Mouse (Mus musculus): ENCODE measurements around the gene Dhrs1.

The Dhrs1 gene

DNA sequence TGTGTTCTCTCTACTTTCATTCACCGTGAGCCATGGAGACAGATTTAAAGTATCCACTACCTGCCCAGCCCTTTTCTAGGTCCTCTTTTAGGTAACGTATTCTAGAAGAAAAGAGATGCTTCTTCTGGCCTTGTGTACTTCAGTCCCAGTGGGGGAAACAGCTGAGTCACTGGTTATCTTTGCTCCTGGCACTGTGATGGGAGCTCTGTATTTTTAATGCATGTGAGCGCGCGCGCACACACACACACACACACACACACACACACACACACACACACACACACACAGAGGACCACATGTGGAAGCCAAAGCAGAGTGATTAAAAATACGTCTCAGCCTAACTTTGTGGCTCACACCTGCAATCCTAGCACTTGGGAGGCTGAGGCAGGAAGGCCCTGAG, 22.1 kb downstream of the Dhrs1 start:
- intact Hi-C loops (cut with DNase I): no loop called here

DNA sequence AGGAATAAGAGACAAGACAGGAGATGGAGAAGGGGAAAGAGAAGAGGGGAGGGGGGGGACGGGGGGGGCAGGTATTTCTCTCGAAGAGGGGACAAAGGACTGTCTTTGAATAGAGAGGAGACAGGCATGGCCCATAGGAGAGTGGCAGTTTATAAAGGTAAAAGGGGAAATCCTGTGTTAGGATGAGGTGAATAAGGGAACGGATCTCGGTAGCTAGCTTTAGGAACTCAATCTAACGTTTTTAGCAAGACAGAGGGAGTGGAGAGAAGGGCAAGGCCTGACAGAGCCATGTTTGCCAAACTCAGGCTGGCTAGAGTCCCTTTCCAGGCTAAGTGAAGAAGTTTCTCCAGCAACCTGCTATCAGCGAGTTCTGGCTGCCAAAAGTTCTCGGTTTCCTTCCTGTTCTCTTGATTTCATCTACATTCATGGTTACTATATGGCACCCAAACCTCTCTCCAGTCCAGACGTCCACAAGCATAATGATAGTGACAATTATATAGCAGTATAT, 23.0 kb downstream of the Dhrs1 start:
- intact Hi-C loops (cut with DNase I): no loop called here

DNA sequence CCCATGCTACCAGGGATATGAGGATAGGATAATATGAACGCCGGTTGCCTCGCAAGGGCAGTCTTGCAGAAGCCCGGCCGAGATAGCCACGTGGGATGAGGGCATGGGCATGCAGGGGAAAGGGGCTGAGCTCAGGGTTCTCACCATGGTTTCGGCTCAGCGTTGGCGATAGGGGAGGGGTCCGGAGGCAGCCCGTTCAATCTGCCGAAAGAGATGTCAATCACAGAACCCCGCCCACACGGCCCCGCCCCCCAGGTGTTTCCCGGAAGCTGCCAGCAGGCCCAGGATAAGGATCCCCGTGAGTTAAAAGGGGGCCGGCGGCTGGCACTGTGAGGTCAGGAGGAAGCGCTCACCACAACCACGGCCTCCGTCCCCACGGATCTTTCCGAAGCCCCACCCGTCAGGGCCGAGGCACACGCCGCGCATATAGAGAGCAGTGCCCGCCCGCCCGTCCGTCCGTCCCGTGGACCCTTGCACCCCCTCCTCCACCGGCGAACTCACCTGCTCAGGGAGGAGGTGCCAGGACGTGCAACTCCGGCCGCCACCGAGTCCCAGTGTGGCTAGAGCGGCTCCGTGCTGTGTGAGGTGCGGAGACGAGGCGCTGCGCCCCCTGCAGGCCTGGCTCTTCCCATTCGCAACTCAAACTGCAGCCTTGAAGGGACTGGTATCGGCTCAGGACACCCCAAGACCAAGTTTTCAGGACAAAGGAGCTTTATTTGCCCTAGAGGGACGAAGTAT, 23.6 kb downstream of the Dhrs1 start, which contains the start of gene Rabggta:
Gene Rabggta, minus strand, starts transcription at position 564 of the 738 bp plus-strand sequence.
- intact Hi-C loops (cut with DNase I): no loop called here

DNA sequence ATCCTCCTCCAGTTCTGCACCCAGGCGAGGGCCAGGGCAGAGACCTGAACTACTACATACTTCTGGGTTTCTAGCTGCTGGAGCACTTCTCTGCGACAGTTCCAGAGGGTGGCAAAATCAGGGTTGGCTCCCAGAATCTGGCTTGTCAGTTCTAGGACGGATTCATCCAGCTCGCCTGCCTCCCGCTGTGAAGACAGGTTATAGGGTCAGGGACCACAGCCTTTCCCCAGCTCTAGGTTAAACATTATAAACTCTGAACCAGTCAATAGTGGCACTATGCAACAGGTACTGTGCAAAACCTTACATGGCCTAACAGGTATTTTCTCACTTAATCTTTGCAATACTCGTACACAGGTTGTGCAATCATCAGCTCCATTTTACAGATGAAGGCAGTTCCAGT, 24.4 kb downstream of the Dhrs1 start:
- intact Hi-C loops (cut with DNase I): no loop called here

DNA sequence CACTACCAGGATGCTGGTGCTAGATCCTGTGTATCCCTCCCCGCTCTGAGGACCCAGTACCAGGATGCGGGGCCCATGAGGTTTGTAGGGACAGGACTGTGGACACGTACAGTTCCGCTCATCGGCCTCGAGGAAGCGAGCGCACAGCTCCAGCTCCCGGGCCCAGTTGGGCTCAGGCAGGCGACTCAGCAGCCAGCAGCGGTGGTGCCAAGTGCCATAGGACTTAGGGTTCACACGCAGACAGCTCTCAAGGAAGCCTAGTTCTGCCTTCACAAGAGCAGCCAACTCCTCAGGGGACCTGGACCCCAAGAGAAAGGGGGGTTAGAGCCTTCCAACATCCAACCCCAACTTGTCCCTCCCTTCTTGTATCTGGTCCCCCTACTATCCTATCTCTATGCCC, 24.8 kb downstream of the Dhrs1 start:
- intact Hi-C loops (cut with DNase I): no loop called here

DNA sequence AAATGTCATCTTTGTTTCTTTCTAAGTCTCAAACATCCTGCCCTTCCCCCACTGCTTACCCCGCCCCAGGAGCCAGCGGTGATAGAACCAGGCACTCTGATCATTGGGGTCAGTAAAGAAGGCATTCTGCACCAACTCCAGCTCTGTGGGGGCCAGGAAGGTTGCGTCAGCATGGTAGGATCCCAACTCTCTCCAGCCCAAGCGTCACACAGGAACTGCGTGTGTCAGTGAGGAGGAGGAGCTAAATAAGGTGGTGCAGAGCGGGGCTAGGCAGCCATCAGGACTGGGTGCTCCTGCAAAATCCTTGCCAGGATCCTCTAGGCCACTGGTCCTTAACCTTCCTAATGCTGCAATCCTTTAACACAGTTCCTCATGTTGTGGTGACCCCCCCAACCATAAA, 25.8 kb downstream of the Dhrs1 start:
- intact Hi-C loops (cut with DNase I): no loop called here

DNA sequence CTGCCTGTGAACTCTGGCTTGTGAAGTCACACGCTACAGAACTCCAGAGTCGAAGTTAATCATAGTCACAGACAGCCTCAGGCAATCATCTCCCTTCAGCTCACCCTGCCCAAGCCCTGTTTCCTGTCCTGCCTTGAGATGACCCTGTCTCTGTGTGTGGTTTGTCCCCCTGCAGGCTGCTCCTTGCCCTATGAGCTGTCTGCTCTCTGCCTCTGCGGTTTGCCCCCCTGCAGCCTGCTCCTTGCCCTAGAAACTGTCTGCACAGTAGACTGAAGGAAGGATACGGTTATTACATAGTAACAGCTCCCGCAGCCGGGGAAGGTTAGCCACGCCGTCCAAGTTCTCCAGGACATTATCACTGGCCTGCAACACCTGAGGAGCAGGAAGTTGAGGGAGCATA, 28.6 kb downstream of the Dhrs1 start:
- intact Hi-C loops (cut with DNase I): no loop called here

DNA sequence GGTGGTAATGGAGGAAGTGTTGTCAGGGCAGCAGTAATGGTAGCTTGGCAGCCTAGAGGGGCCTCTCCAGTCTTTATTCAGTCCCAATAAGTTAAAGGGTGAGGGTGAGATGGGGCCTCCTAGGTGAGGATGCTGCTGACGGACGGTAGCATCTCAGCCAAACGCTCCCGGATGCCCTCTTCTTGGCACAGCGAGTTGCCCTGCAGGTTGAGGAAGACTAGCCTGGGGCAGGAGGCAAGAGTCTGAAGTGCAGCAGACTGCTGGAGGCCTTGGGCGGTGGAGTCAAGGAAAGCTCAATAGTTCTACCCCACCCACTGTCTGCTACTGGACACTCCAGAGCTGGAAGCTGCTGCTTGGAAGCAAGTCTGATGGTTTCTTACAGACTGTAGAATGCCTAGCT, 29.2 kb downstream of the Dhrs1 start:
- intact Hi-C loops (cut with DNase I): no loop called here

DNA sequence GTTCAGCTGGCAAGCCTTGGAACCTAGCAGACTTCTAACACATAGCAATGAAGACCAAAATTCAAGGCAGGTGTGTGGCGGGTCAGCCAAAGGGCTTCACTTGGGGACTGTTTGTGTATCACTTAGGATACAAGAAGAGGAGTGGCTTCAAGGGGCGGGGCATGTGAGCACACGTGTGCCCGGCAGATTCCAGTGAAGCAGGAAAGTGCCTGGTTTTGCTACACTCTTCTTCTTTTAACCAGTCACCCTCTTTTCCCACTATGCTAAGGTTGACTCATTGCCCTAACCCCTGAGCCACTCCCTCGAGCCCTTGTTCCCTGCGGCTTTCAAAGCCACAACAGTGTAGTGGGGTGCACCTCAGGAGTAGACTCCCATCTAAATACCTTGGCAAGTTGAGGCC, 30.6 kb downstream of the Dhrs1 start:
- intact Hi-C loops (cut with DNase I): no loop called here

DNA sequence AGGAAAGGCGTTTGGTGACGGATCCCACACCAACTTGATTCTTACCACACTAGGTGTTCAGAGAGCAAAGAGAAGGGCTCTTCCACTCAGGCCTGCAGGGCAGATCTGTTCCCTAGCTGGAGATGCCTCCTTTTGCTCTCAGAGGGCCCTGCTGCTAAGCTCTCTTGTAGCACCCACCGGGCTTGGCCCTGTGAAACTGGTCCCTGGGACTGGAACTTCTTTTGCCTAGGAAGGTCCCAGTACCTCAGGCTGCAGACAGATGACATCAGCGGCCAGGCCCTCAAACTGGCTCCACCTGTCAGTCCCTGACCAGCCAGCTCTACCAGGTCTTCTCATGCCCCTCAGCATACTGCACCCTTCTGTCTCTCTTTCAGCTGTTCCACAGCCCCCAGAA, 31.8 kb downstream of the Dhrs1 start, which contains the start of gene Tgm1:
Gene Tgm1, minus strand, starts transcription at position 198 of the 394 bp plus-strand sequence.
- intact Hi-C loops (cut with DNase I): no loop called here

DNA sequence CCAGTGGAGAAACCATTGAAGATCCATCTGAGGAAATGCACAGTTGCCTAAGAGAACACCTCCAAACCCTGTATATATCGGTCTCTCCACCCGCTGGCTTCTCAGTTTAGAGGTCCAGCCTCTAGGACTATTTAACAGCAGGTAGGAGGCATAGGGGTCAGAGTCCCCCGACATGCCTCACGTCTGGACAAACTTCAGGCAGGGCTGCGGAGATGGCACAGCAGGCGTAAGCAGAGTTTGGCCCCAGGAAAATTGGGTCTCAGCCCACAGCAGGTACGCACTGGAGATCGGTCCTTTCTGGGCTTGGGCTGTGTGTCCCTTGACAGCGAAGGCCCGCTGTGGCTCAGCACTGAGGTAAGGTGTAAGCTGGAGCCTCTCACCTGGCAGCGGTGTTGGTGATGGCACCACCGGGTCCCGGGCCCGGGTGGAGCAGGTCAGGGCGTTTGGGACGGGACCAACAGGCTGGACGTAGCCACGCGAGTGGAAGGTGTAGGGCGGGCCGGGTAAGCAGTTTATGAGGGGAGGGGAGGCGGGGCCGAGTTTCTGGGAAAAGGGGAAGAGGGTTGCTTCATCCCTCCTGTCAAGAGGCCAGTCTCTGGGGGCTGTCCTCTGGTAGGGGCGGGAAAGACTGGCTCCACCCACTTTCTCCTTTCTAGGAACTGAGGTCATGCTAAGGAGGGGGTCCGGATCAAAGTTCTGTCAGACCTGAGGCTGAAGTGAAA, 32.3 kb downstream of the Dhrs1 start:
- intact Hi-C loops (cut with DNase I): no loop called here

DNA sequence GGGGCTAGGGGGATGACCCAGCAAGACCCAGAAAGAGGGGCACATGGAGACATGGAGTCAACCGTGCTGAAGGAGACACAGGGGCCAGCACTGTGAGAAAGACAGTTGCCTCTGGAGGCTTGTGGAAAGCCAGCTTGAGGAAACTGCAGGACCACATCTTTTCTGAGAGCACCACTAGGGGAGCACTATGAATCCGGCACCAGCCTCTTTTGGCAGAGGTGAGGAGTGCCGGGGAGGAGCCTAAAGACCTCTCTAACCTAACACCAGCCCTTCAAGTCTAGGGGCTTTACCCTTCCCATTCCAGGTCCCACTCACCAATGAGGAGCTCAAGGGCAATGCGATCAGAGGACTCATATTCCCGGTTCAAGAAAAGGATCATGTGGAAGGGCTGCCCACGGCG, 33.7 kb downstream of the Dhrs1 start:
- intact Hi-C loops (cut with DNase I): no loop called here

DNA sequence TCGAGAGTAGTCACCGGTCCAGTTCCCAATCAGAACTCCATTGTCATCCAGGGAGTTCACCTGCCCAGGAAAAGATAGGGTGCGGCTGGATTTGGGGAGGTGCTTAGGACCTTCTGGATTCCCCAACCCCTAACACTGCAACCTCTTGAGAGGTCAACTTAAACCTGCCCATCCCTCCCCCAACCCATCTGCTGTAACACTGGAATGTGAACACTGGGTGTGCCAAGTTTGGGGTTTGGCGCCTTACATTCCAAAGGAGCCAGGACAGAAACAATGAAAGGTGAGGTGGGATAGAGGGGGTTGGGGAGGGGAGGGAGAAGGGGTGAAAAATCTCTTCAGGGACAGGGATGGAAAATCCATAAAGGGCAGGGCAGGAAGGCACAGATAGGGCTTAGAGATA, 36.0 kb downstream of the Dhrs1 start:
- intact Hi-C loops (cut with DNase I): no loop called here

DNA sequence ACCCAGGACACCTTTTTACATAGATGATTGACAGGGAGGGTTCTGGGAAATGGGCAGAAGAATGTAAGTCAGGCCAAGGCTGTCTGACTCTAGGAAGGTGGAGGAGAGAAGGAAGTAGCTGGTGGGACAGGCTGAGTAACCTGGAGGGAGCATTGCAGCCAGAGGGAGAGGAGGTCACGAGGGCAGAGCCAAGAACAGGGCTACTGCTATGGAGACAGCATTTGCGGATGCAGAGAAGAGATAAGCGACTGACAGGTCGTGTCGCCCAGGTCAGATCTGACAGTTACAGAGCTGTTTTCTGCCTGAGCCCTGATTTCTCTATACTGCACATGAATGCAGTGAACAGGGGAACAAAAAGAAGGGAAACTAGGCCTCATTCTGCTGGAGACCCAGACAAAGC, 38.1 kb downstream of the Dhrs1 start:
- intact Hi-C loops (cut with DNase I): no loop called here

DNA sequence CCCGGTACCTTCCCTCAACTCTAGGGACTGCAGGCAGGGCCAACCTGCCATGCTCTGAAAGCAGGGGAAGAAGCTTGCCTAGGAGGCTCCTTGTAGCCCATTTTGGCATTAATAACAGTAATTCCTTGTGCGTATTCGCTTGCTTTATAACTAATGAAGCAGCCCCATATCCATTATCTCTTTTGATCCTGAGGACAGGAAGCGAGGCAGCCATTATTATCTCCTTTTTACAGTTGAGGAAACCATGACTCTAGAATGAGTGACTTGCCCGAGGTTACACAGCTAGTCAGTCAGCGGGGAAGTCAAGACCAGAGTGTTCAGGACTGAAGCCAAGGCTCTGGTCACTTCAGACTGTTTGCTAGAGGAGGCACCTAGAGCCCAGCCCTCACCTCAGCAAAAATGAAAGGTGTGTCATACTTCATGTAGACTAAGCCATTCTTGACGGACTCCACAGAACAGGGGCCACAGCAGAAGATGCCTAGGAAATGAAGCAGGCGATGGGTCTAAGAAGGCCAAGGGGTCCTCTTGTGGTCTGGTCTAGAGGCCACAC, 39.4 kb downstream of the Dhrs1 start:
- intact Hi-C loops (cut with DNase I): no loop called here

DNA sequence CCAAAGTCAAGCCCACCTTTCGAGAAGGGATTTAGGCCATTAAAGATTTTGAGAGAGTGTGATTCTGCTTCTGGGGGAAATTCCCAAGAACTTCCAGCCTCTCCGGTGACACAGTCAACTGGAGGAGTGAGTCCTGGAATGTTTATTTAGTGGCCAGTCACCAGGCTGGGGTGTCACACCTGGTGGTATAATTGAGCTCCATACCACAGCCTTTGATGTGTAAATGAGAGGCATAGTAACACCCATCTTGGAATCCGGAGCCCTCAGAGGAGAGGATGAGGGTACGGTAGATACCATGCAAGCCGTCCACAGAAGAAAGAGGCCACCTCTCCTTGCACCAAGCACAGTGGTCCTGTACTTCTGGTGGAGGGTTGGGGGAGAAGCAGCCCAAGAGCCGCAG, 42.7 kb downstream of the Dhrs1 start:
- intact Hi-C loops (cut with DNase I): no loop called here

DNA sequence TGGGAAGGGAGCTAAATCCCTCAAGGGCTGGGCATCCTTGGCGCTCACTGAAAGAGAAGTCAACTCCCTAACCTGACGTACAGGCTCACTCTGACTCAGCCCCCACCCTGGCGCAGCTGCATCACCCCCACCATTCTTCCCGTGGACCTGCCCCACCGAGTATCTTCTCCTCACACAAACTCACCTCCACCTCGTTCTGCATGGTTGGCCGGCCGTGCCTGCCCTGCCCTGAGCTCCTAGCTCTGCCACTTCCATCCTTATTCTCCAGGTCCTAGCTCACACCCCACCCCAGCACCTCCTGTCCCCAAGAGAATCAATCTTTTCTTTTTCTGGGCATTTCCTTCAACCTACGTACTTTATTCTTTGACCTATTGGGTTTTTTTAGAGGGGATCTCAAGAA, 44.4 kb downstream of the Dhrs1 start:
- intact Hi-C loops (cut with DNase I): no loop called here

DNA sequence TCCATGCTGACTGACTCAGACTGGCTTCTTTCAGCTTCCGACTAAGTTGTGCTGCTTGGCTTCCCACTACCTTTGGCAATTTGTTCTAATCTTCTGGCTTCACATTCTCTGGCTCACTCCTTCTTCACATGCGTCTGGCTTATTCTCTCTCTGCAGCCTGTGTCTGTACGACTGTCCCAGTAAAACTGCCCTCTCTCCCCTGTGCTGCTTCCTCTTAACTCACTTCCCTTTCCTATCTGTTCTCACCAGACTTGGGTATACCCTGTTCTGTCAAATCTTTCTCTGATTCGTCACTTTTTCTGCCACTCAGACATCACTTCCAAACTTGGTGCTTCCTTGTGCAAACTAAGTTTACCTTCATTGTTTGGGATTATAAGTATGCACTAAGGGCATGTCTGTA, 48.3 kb downstream of the Dhrs1 start:
- intact Hi-C loops (cut with DNase I): no loop called here

DNA sequence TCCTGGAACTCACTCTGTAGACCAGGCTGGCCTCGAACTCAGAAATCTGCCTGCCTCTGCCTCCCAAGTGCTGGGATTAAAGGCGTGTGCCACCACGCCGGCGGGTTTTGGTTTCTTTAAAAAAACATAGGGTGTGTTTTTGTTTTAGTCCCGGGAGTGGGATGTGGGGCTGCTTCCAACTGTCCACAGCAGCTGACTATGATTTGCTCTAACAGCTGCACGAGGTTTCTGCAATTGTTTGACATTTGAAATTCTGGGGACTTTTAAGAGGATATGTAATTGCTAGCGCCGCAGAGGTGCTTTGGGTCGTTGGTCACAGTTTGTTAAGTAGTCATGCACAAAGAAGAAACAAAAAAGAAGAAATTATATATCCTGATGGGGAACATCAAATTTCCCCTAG, 56.1 kb downstream of the Dhrs1 start:
- intact Hi-C loops (cut with DNase I): no loop called here

Measured in adrenal gland (tissue).